Mouse (Mus musculus) macrophage (primary cell): ENCODE data around the gene Tmsb10. TPM values are rescaled to one million over a fixed set of nuclear protein-coding genes. Genes with fewer than 3 reads are reported as not detected.

Source experiments
- polyA plus RNA-seq: library from polyadenylated mRNA; stranded (reverse); fragments of 250-400 nt; gene quantifications from 3 replicates; pipeline ENCODE4 v1.2.4, GENCODE M21; 2018; ENCODE audit warnings: inconsistent platforms

The Tmsb10 gene
- polyA plus RNA-seq, 1 experiment from 2014 or later = 2,086 TPM

Other genes starting within 250 kb of the Tmsb10 start
- gene Tcf7l1, start 169.5 kb downstream of the Tmsb10 start, polyA plus RNA-seq = not detected in 3 replicates
- gene Kcmf1, start 58.8 kb downstream of the Tmsb10 start, polyA plus RNA-seq = 43.9 to 55.0 TPM (median 51.8 TPM) in 3 replicates